Mouse (Mus musculus) forebrain, postnatal 0 days (tissue): ENCODE data around the gene Wscd1. TPM values are rescaled to one million over a fixed set of nuclear protein-coding genes. Genes with fewer than 3 reads are reported as not detected.

Experiments used
- ATAC-seq: fragments of 200-750 bp; cut with Nextera tagmentation; 2 replicates; pipeline ENCODE4 v1.8.0; 2017; ENCODE audit warnings: mild to moderate bottlenecking, moderate library complexity
- DNase-seq: peaks from one replicate; pipeline ENCODE4 v3.0.0-alpha.2; 2015
- H3K27ac ChIP-seq: fragments of 300-500 bp; sonication (generic); 2 replicates; pipeline ENCODE4 v1.5.1; 2014; ENCODE audit warnings: low read depth, mild to moderate bottlenecking, antibody characterized with exemption, low read length, moderate library complexity, mixed read lengths
- H3K27me3 ChIP-seq: fragments of 300-500 bp; sonication (generic); 2 replicates; pipeline ENCODE4 v1.6.1; 2014; ENCODE audit warnings: mild to moderate bottlenecking, low read length, mixed read lengths; ENCODE audit not compliant: insufficient read depth
- H3K36me3 ChIP-seq: fragments of 300-500 bp; sonication (generic); 2 replicates; pipeline ENCODE4 v1.6.1; 2014; ENCODE audit warnings: mild to moderate bottlenecking, moderate library complexity; ENCODE audit not compliant: insufficient read depth
- H3K4me1 ChIP-seq: fragments of 300-500 bp; sonication (generic); 2 replicates; pipeline ENCODE4 v1.6.1; 2014; ENCODE audit warnings: antibody characterized with exemption; ENCODE audit not compliant: insufficient read depth
- H3K4me2 ChIP-seq: fragments of 300-500 bp; sonication (generic); 2 replicates; pipeline ENCODE4 v1.6.1; 2014; ENCODE audit warnings: low read depth, mild to moderate bottlenecking, moderate library complexity
- H3K4me3 ChIP-seq: fragments of 300-500 bp; sonication (generic); 2 replicates; pipeline ENCODE4 v1.5.1; 2014; ENCODE audit warnings: low read depth, low read length, mixed read lengths
- H3K9ac ChIP-seq: fragments of 300-500 bp; sonication (generic); 2 replicates; pipeline ENCODE4 v1.6.1; 2014; ENCODE audit warnings: mild to moderate bottlenecking
- H3K9me3 ChIP-seq: fragments of 300-500 bp; sonication (generic); 2 replicates; pipeline ENCODE4 v1.6.1; 2016; ENCODE audit warnings: low read length
- CTCF ChIP-seq: sonication (generic); IDR thresholded peaks from 2 replicates; pipeline ENCODE4 v1.5.1; 2016; ENCODE audit warnings: antibody characterized with exemption, control low read depth, low read depth
- WGBS: fragments of 180-500 bp; shearing (Covaris S2); extraction: QIAGEN DNeasy Blood & Tissue Kit; methylation state at CpG from one replicate; pipeline ENCODE4 v1.1.7; 2014; 5-methylcytosine and 5-hydroxymethylcytosine counted together
- polyA plus RNA-seq: library from polyadenylated mRNA; unstranded; fragments of >200 nt; fragmentation: Nextera tagmentation; extraction: Ambion mirVana; gene quantifications from 2 replicates; pipeline ENCODE4 v1.2.1, GENCODE M21; 2015
- total RNA-seq: library from RNA; depleted of rRNA; stranded (reverse); fragments of >200 nt; gene quantifications from 2 replicates; pipeline ENCODE4 v1.2.3, GENCODE M21; 2014

The Wscd1 gene
- total and polyA plus RNA-seq, 2 experiments from 2014 or later, result 63.1 to 91.6 TPM

- 49% methylated on average over 16 of the region's 16 CpGs for WGBS
- Histone ChIP-seq H3K9me3 (no peaks in the 10 kb centered on the region), H3K4me2 (no peak overlapping the region), H3K27ac (no peak overlapping the region; the same call in 1 of the 2 replicates), H3K36me3 (peaks cover 47% of the 10 kb centered on the region), H3K27me3 (no peaks in the 10 kb centered on the region), H3K4me1 (peaks cover 8% of the 10 kb centered on the region; the same call in 1 of the 2 replicates), H3K9ac (no peak overlapping the region), H3K4me3 (no peak overlapping the region)
- ATAC-seq (no peak), DNase-seq (no peak)
- no peak for TF ChIP-seq CTCF
Measured at GRCm38 (mm10) chr11:71773986-71774767, 24.5 kb downstream of the Wscd1 start.

- no peak for TF ChIP-seq CTCF
- H3K4me3 ChIP-seq, result no peak overlapping the region
- no peaks in the 10 kb centered on the region for H3K27me3 ChIP-seq
- ATAC-seq, result no peak
- H3K4me2 ChIP-seq, result no peak overlapping the region
- H3K36me3 ChIP-seq, result peaks cover 42% of the 10 kb centered on the region
- no peaks in the 10 kb centered on the region for H3K9me3 ChIP-seq
- DNase-seq, result no peak
- peaks cover 12% of the 10 kb centered on the region; the same call in 1 of the 2 replicates for H3K4me1 ChIP-seq
- no peak overlapping the region for H3K27ac ChIP-seq
- 83% methylated on average over 6 of the region's 6 CpGs for WGBS
- no peak overlapping the region for H3K9ac ChIP-seq
Measured at GRCm38 (mm10) chr11:71775056-71775455, 25.3 kb downstream of the Wscd1 start.

GRCm38 (mm10) chr11:71779642-71780041 is 29.9 kb downstream of the Wscd1 start:
- Histone ChIP-seq H3K4me3 (no peak overlapping the region), H3K4me2 (no peak overlapping the region), H3K27ac (no peak overlapping the region), H3K36me3 (peaks cover 27% of the 10 kb centered on the region), H3K9me3 (no peaks in the 10 kb centered on the region), H3K9ac (no peak overlapping the region), H3K27me3 (no peaks in the 10 kb centered on the region), H3K4me1 (peaks cover 6% of the 10 kb centered on the region; the same call in 1 of the 2 replicates)
- WGBS, result 32% methylated on average over 10 of the region's 10 CpGs
- DNase-seq (peak; percentile 53), ATAC-seq (peak; percentile 59; the same call in 1 of the 2 replicates)
- no peak for TF ChIP-seq CTCF

GRCm38 (mm10) chr11:71781737-71782354 is 32.1 kb downstream of the Wscd1 start:
- no peak for TF ChIP-seq CTCF
- ATAC-seq, result no peak
- Histone ChIP-seq H3K36me3 (peaks cover 23% of the 10 kb centered on the region), H3K9ac (no peak overlapping the region), H3K9me3 (no peaks in the 10 kb centered on the region), H3K4me1 (peaks cover 6% of the 10 kb centered on the region; the same call in 1 of the 2 replicates), H3K4me3 (no peak overlapping the region), H3K27me3 (no peaks in the 10 kb centered on the region), H3K4me2 (no peak overlapping the region), H3K27ac (no peak overlapping the region)
- DNase-seq, result no peak
- WGBS, result 83% methylated on average over 13 of the region's 13 CpGs

- Histone ChIP-seq H3K36me3 (peaks cover 39% of the 10 kb centered on the region), H3K4me3 (no peak overlapping the region), H3K27me3 (no peaks in the 10 kb centered on the region), H3K27ac (no peak overlapping the region), H3K9ac (no peak overlapping the region), H3K4me1 (no peaks in the 10 kb centered on the region), H3K9me3 (no peaks in the 10 kb centered on the region), H3K4me2 (no peak overlapping the region)
- WGBS, result 70% methylated on average over 4 of the region's 4 CpGs
- peak; percentile 58 for ATAC-seq
- TF ChIP-seq CTCF, result no peak
- DNase-seq, result no peak
Measured at GRCm38 (mm10) chr11:71785499-71785898, 35.8 kb downstream of the Wscd1 start.

GRCm38 (mm10) chr11:71788209-71788608 is 38.5 kb downstream of the Wscd1 start:
- Histone ChIP-seq H3K4me1 (no peaks in the 10 kb centered on the region), H3K27ac (no peak overlapping the region), H3K4me3 (no peak overlapping the region), H3K9ac (no peak overlapping the region), H3K9me3 (no peaks in the 10 kb centered on the region), H3K27me3 (no peaks in the 10 kb centered on the region), H3K4me2 (no peak overlapping the region), H3K36me3 (peaks cover 36% of the 10 kb centered on the region)
- ATAC-seq (no peak), DNase-seq (no peak)
- WGBS, result 91% methylated on average over 4 of the region's 4 CpGs
- no peak for TF ChIP-seq CTCF

GRCm38 (mm10) chr11:71790227-71790626 is 40.5 kb downstream of the Wscd1 start:
- TF ChIP-seq CTCF, result peak; percentile 38
- DNase-seq (no peak), ATAC-seq (no peak)
- Histone ChIP-seq H3K36me3 (peaks cover 32% of the 10 kb centered on the region), H3K27me3 (no peaks in the 10 kb centered on the region), H3K9ac (no peak overlapping the region), H3K4me1 (peaks cover 3% of the 10 kb centered on the region; the same call in 1 of the 2 replicates), H3K9me3 (no peaks in the 10 kb centered on the region), H3K27ac (no peak overlapping the region), H3K4me3 (no peak overlapping the region), H3K4me2 (no peak overlapping the region)
- 83% methylated on average over 3 of the region's 3 CpGs for WGBS
